Mouse (Mus musculus): ENCODE measurements around the gene Lrig3.
A peak's percentile ranks its signal among the peaks of the same experiment; 100 is the strongest.

Lrig3 gene

DNA sequence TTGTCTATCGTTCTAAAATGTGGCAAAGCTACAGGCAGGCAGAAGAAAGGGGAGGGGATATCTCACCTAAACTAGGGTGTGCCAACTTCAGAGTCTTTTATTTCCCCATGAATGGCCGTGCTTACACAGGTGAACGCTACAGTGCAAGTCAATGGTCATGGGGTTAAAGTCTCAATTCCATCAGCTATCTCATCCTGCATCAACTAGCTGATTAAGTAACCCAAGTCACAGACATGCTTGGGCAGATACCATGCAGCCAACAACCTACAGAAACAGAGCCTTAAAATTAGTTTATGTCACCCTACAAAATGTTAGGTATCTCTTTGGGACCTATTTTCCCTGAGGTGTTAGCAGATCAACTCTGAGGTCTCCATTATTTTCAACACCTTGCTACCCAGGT lies 1.3 kb upstream of the Lrig3 start:
- no peak for DNase-seq (ENCODE audit: low spot score in 2 of 2)

DNA sequence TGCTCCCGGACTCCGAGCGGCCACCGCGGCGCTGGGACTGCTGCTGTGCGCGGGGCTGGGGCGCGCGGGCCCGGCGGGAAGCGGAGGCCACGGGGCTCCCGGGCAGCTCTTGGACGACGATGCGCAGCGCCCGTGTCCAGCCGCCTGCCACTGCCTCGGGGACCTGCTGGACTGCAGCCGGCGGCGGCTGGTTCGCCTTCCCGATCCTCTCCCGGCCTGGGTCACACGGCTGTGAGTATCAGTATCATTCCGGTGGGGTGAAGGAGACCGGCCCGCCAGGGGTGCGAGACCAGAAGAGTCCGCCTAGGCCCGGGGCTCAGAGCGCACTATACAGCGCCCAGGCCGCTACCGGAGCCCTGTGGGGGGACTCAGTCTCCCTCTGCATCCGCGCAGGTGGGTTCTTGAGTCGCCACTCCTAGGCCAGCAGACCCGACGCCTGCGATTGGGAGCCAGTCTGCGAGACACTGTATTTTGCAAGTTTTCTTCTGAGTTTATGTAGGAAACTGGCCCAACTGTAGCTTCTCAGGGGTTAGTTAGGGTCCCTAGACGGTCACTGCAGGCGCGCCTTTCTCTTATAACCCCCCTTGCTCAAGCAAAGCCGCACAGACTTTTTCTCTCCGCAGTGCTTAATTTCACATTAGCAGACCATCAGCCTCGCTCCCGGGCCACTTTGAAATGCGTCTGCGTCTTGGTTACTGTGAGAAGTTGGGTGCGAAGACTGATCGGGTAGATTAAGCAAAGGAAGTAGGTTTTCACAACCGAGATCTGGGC lies 698 bp downstream of the Lrig3 start:
- DNase-seq (ENCODE audit: low spot score in 2 of 2) = peak in 1 of 2 experiments; percentile 29

DNA sequence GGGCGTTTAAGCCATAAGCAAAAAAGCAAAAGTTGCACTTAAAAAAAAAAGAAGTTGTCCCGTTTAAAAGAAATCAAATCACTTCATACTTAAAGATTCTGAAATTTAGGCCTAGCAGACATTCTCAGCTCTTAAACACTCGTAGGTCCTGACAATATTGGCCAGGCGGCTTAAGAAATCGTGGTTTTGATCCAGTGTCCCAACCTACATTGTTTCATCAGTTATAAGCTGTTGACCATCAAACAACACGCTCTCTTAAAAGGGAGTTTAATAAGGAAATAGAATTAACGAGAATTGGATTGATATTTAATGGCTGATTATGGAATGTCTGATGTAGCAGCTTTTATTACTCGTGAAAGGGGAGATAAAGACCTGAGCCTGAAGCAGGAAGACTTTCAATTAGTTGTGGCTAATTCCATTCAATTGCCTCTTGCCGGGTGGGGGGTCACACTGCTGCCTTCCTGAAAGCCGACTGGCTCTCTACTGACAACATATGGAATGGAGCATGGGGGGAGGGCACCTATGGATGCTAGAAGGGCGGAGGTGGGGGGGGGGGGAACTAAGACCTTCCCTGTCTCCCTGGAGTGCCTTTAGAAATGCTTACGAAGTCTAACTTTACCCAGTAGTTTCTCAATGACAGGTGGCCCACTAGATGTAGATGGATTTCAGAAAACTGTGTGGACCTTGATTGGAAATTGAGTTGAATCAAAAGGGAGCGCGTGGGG lies 1.6 kb downstream of the Lrig3 start:
- DNase-seq (ENCODE audit: low spot score in 2 of 2) = no peak

DNA sequence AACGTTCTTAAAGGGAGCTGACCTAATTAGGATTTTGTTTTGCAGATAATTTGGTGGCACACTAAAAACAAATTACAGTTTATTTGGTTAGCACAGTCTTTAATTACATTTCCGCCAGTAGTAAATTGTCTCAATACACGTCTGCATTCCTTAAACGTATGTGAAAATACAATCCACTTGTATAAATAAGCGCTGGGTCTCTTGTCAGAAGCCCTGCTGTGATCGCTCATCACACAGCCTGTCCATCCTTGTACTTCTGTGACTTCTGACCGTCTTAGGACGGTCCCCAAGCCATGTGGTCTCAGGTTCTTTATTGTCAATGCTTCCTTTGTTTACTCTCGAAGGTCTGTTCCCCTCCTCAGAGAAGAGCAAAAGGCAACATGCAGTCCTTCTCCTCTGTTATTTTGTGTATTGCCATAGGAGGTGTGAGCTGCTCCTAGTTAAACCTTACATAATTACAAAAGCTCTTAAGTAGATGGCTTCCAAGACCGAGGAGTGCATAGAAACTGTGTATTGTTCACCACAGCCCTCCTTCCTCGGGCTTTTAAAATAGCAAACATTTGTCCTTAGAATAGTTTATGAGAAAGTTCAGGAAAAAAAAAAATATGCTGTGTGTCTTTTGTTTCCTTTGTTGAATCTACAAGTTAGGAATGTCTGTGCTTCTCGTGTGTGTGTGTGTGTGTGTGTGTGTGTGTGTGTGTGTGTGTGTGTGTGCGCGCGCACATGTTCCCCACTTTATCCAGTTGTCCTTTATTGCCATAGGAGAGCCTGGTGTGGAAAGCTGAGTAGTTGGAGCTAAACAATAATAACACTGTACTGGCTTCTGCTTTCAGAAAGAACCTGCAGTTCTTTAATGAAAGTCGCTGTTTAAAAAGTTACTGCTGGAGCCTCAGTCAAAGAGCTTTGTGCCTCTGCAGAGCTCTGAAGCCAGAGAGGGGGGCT lies 2.5 kb downstream of the Lrig3 start:
- DNase-seq (ENCODE audit: low spot score in 2 of 2) = no peak

DNA sequence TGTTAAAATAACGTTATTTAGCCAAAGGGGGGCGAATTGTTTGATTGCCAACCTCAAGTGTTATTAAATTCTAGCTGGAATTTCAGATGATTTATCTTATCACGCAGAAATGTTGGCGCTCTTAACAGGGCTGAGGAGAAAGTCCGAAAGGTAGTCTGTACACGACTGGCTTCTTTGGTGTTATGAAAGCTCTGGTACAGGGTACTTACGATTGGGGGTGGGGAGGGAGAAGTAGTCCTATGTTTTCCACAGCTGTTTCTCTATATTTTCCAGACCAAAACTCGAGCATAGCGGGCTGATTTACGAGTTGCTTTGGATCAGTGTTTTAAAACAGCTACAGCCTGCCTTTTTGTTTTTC lies 3.1 kb downstream of the Lrig3 start:
- DNase-seq (ENCODE audit: low spot score in 2 of 2) = no peak

DNA sequence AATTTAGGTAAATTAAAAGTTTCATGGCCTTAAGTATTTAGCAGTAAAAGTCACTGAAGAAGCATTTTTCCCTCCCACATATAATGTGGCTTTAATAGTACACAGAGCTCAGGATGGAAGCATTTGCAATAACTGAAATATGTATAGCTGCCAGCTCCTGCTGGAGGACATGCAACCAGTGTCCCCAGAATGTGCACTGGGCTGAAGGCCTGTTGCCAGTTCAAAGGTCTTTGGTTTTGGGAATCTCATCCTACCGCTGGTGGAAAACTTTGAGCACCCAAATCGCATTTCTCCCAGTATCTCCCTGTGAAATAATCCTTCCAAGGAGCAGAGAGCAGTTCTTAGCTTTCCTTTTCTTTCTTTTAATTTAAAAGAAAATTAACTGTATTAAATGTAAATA lies 4.1 kb downstream of the Lrig3 start:
- no peak for DNase-seq (ENCODE audit: low spot score in 2 of 2)

DNA sequence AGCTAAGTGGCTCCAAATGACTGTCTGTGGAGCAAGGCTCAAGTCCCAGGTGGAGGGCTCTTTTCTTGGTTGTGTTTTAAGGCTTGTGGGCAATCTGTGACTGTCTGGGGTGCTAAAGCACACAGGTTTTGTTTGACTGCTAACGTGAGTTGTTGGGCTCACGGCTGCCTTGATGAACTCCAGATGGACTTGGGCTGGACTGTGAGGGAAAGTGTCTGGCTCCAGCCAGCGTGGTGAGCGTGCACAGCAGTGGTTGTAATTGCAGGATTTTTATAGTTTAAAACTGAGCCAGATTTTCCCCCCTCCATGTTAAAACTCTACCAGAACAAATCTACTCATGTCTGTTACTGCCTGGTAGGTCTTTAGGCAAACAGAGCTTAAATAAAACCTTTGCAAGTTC lies 4.5 kb downstream of the Lrig3 start:
- DNase-seq (ENCODE audit: low spot score in 2 of 2) = no peak

DNA sequence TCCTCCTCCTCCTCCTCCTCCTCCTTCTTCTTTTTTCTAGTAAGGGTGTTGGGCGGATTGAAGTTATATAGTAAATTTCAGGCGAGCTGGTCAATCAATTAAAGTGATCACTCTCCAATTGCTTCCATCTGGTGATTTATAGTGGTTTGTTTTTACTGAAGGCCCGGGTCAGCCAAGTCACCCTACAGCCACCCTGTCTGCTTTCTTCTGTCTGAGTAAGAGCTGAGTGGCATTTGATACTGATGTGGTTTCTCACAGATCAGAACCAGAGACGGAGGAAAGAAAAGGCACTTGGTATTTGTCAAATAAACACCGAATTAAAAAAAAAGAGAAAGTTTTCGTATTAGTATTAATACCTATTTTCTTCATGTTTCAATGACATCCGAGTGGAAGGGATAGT lies 7.8 kb downstream of the Lrig3 start:
- no peak for DNase-seq (ENCODE audit: low spot score in 2 of 2)

DNA sequence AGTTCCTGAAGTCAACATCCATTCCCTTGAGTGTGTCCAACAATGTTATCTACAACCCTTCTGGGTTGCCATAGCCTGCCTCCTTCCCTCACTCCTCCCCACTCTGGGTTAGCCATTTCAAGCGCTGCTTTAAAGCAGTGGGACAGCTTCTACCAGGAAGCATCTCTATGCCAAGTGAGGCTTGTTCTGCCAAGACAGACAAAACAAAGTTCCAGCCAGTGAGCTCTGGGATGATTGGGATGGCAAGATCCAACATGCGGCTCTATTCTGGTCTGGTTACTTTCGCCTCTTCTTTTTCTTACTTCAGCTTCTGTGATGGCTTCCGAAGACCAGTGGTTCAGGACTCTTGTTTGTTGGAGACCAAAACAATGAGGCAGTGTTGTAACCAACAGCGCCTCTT lies 16.0 kb downstream of the Lrig3 start:
- no peak for DNase-seq (ENCODE audit: low spot score in 2 of 2)

DNA sequence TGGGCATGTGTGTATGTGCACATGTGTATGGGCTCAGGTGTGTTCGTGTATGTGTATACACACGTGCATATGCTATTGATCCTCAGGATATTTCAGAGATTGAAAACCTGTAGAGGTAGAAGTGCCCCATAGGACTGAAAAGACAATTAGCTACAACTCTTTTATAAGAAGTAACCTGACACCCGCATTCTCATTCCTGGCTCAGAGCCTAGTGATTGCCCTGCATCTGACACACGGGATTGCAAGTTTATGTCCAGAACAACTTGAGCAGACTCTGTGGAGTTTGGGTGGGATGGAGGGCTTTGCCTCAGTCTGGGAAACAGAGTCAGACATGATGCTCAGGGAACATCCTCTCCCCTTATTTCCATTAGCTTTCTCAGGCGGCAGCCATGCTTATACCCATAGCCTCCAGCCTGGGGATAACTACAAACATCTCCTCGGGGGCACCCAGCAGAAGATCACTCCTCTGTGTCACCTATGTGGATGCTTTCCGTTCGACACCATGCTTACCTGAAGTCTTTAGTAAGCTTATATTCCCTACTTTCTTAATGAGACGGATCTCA lies 18.6 kb downstream of the Lrig3 start:
- DNase-seq (ENCODE audit: low spot score in 2 of 2) = no peak

DNA sequence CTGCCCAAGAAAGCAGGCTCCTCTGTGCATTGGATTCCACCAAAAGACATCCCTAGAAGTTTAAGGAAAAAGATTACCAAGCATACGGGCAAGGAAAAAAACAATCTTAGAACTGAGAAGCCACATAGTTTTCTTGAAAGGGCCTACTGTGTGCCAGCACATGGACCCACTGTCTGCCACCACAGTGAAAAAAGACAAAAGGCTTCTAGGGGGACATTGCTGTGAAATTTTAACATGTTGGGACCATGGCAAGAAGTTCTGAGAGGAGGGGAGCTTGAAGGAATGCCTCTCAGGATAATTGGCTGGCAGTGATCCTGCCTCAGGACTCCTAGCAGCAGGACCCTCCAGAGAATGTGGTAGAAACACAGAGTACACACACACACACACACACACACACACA lies 19.8 kb downstream of the Lrig3 start:
- no peak for DNase-seq (ENCODE audit: low spot score in 2 of 2)

DNA sequence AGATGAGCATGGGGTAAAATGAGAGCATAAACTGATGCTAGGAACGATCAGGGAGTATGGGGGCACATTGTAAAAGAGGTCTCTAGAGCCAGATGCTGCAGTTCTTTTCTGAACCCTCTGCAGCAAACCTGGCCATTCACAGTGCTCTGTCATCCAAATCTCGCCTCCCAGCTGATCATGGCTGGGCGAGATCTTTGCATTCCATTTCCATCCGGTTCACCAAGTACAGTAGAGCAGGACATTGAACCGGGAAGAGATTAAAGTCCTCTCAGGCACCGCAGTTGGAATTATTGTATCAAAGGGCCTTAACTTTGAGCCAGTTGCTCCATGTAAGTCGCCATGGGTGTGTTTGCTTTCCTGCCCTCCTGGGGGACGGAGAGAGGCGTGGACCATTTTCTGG lies 20.5 kb downstream of the Lrig3 start:
- DNase-seq (ENCODE audit: low spot score in 2 of 2) = no peak

DNA sequence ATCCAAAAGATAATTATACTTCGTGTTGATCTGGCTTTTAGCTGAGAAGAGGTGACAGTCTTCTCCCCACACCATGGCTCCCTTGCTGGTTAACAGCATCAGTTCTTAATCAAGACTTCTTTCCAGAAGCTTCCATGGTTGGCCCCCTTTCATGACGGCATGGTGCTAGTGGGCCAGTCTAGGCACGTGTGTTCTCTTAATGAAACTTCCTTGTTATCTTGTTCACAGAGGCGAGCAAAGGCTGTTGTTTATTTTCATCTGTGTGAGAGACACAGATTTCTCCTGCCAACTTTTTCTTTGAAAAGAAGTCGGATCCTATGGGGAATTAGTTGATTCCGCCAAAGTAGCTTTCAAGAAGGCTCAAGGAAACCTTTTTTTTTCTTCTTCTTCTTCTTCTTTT lies 21.3 kb downstream of the Lrig3 start:
- no peak for DNase-seq (ENCODE audit: low spot score in 2 of 2)

DNA sequence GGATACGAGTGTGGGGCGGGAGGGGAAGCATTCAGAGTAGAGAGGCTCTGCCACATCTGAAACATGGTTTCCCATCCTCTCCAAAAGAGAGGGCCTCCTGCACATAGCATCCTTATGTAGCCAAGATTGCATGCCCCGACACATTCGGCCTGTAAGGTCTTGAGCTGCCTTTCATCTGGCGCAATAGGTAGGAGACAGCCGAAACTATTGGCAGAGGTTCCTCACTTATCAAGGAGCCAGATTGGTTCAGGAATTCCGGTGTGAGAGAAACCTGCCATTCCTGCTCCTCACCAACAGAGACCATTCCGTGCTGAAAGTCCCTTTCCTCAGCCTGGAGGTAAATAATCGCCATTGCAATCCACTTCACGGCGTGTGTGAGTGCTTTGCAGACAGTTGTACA lies 22.1 kb downstream of the Lrig3 start:
- DNase-seq (ENCODE audit: low spot score in 2 of 2) = no peak

DNA sequence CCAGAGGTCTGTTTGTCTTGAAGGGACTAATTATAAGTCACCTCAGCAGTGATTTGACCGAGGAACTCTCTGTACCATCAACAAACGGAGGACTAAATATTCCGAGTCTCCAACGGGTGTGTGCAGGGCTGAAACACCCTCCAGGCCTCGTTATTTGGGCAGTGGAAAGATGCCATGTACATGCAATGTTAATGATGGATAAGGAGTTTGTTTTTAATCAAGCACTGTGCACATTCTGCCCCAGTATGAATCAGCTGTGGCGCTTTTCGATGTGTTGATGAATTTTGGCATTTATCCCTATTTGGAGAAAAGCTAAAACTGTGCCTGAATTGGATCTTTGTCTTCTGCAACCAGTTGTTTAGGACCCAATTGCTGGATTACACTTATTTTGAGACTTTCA lies 23.9 kb downstream of the Lrig3 start:
- no peak for DNase-seq (ENCODE audit: low spot score in 2 of 2)

DNA sequence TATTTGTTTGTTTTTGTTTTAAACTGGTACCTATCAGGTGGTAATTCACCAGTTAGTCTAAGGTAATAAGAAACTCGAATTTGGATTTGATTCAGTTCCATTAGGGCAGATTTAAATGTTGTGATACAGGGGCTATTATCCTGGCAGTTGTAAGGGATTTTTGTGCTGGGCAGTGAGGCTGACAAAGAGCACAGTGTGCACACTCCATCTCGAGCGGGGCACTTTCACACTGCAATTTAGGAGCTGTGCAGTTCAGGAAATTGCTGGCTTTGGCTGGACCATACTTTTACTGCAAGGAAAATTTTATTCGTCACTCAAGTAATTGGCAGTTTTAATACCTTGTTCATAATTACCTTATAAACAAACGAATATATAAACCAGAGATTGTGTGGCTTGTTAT lies 24.4 kb downstream of the Lrig3 start:
- no peak for DNase-seq (ENCODE audit: low spot score in 2 of 2)

DNA sequence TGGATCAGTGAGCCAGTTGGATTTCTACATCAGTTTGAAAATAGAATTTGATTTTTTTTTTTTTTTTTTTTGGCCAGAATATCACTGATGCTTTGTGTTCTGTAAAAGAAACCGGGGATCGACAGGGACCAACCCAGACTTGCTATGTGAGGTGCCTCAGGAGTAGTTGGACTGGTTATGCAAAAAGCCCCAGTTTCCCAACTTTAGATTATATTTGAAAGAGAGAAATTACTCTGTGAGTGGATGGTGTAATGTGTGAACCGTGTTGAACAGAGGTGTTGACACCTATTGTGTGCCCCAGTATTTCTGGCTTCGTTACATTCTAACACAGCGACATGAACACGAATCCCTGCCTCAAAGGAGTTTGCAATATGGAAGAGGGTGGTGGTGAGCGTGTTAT lies 25.9 kb downstream of the Lrig3 start:
- DNase-seq (ENCODE audit: low spot score in 2 of 2) = no peak

DNA sequence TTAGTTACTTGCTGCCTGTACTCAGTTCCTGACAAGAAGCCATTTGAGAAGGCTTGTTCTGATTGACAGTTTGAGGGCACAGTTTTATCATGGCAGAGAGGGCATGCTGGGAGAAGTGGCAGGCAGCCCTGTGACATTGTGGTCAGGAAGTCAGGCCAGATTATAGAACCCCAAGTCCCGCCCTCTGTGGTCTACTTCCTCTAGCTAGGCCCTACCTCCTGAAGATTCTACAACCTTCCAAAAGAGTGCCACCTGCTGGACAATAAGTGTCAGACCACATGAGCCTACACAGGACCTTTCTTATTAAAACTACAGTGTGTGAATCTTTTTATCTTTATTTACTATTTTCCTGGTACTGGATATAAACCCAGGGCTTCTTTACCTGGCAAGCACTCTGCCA lies 28.9 kb downstream of the Lrig3 start:
- DNase-seq (ENCODE audit: low spot score in 2 of 2) = peak; percentile 22 to 29

DNA sequence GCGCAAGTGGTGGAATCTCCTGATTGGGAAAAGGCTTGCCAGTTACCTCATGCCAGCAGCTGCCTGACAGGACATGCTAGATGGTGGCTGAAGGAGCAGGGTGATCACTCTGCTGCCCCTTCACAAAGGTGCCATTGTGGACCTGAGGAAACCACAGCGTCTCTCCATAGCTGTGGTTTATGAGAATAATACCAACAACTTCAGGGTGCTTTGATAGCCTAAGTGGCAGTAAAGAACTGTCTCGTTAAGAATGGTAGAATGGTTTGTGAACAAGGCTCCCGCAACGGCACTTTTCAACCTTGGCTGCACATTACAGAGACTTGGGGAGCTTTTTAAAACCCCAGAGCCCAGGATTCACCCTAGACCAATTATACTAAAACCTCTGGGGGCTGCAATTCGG lies 29.7 kb downstream of the Lrig3 start:
- DNase-seq (ENCODE audit: low spot score in 2 of 2) = no peak

DNA sequence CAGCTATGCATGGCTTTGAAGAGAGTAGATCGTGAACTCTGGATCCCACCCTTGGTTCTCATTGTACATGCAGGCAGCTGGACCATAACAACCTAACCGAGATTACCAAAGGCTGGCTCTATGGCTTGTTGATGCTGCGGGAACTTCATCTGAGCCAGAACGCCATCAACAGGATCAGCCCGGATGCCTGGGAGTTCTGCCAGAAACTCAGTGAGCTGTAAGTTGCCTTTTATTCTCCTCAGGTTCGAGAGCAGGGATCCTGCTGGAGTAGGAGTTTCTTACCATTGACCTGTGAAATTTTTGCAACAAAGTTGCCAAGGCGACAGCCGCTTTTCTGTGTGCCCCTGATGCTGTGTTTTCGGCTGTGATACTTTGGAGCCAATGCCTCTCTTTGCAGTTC lies 31.0 kb downstream of the Lrig3 start:
- no peak for DNase-seq (ENCODE audit: low spot score in 2 of 2)

DNA sequence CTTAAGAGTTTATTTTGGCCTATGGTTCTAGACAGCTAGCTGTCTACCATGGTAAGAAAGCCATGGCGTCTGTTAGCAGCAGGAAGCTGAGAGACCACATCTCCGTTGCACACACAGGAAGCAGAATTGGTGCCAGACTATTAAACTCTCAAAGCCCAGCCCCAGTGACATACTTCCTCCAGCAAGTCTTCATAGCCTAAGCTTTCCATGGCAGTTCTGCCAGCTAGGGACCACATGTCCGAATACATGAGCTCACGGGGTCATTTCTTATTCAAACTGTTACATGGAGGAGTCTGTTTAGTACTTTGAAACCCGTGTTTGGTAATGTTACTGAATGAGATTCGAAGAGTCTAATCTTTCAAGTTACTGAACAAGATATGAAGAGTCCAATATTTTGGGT lies 33.6 kb downstream of the Lrig3 start:
- no peak for DNase-seq (ENCODE audit: low spot score in 2 of 2)

DNA sequence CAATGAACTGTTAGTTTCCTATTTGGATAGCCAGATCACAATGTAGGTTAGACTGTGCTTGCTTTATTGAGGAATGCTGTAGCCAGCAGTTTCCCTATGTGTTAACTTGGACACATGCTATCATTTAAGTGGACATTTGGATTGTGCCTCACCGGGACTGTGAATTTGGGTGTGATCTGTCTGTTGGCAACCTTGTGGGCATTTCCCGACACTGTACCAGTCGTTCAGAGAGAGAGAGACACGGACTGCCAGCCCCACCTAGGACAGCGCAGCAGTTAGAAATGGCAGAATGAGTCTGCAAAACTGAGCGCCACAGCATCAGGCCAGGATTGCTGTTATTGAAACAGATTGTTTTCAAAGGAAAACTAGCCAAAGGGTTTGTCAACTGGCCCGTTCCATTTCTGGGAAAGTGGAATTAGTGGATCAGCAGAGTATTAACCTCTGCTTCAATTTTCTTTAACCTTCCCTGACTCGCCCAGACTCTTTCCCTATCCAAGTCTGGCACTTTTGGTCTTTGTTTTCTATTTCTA lies 35.0 kb downstream of the Lrig3 start:
- DNase-seq (ENCODE audit: low spot score in 2 of 2) = no peak
